Mouse (Mus musculus): ENCODE data around the gene Enpp3.

DNA sequence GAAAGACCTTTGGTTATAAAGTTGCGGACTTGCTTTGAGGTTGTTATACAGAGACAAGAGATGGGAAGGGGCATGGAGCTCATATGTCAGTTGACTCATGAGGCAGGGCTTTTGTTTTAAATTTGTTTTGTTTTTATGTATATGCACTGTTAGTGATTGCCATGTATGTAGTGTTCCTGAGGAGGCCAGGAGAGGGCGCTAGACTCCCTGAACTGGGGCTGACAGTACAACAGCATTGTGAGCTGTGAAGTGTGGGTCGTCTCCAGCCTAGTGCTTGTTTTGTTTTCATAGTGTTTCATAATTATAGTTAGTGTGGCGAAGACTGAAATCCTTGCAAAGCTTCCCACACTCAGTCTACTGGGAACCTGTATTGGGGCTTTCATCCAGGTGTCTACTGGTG lies 31.0 kb upstream of the Enpp3 start:
- peak; percentile 53 for TF ChIP-seq CTCF (IDR thresholded peaks at IDR 0.05; ENCODE audit: low read depth)
- TF ChIP-seq EP300 (optimal IDR thresholded peaks at IDR 0.05), result no peak
